Mouse (Mus musculus) cortical plate, adult 2 months (tissue): ENCODE data around the gene Pigx. TPM values are rescaled to one million over a fixed set of nuclear protein-coding genes. Genes with fewer than 3 reads are reported as not detected.
"Not testable (repeated sequence)": the region's sequence is repeated elsewhere in the genome, so short reads cannot be mapped to it uniquely, and the experiment has no call there.

Source experiments
- H3K27ac ChIP-seq: fragments of 200-500 bp; 2 replicates; pipeline ENCODE4 v1.5.1; 2012; ENCODE audit warnings: low read length, control low read depth, inconsistent platforms; ENCODE audit not compliant: insufficient read depth
- H3K4me1 ChIP-seq: fragments of 200-500 bp; 2 replicates; pipeline ENCODE4 v1.6.1; 2011; ENCODE audit warnings: low read length; ENCODE audit not compliant: control insufficient read depth, insufficient read depth
- H3K4me3 ChIP-seq: fragments of 200-500 bp; 2 replicates; pipeline ENCODE4 v1.5.1; 2011; ENCODE audit warnings: mild to moderate bottlenecking, low read length, control low read depth; ENCODE audit not compliant: insufficient read depth
- CTCF ChIP-seq: fragments of 200-500 bp; IDR thresholded peaks from 2 replicates; pipeline ENCODE4 v1.5.1; 2011; ENCODE audit warnings: mild to moderate bottlenecking, control low read depth, low read length; ENCODE audit not compliant: insufficient read depth; ENCODE audit errors: extremely low read depth
- POLR2A ChIP-seq: fragments of 200-500 bp; IDR thresholded peaks from 2 replicates; pipeline ENCODE4 v1.6.1; 2011; ENCODE audit warnings: mild to moderate bottlenecking, low read length, control low read depth; ENCODE audit not compliant: insufficient read depth; ENCODE audit errors: extremely low read depth
- polyA plus RNA-seq: library from polyadenylated mRNA; depleted of rRNA; stranded (reverse); fragments of >200 nt; gene quantifications from 2 replicates; pipeline ENCODE4 v1.2.3, GENCODE M21; 2012

The Pigx gene
- polyA plus RNA-seq, 1 experiment, result 32.6 TPM

DNA sequence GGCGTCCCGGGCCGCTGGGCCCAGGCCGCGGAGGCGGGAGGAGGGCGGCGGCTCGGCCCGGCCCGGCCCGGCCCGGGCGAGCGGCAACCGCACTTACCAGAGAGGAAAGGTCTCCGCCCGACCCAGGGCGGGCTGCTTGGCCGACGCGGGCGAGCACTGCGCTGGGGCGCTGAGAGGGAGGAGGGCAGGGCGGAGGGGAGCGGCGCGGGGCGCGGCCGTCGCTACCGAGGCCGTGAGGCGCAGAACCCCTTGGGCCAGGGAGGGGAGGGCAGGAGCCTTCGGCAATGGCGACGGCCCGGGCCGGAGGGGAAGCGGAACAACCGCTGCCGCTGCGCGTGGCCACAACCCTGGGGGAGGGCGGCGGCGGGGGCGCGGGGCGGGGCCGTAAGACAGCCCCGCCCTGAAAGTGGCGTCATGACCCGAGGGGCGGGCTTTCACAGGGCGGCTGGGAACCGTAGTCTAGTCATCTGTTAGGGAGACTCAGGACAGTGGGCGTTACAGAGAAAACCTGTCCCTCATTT lies 20.5 kb downstream of the Pigx start, which contains the start of gene Pak2:
Gene Pak2, minus strand, starts transcription at position 352 of the 521 bp plus-strand sequence.
- H3K27ac ChIP-seq, result peak within 1 kb of the TSS; percentile 95
- peaks cover 3% of the 10 kb centered on the region; the same call in 1 of the 2 replicates for H3K4me1 ChIP-seq
- peak within 1 kb of the TSS; percentile 94 for H3K4me3 ChIP-seq
- peak; percentile 44; the same call in 1 of the 2 replicates for TF ChIP-seq POLR2A
- no peak for TF ChIP-seq CTCF

DNA sequence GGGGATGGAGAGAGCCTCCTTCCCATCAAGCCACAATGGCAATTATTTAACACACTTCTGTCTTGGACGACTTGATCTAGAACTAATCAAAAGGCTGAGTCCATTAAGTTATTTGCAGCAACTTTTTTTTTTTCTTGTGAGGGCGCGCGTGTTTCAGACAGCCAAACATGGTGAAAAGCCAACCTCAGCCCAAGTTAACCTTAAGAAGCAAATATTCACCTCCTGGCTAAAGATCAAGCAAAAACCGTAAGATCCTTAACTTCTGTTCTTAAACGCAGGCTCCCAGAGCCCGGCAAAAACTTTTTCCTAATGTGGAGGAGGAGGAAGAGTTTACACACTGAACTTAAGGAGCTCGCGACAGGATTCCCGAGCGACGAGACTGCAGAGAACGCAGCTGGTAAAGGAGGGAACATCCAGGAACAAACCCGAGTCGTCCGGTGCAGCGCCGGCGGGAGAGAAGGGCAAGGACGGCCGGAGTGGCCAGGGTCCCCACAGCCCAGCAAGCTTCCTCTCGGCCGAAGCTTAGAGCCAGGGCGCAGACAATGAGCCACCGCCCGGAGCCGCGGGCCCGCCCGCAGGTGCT lies 21.0 kb downstream of the Pigx start:
- Histone ChIP-seq H3K4me1 (peaks cover 3% of the 10 kb centered on the region; the same call in 1 of the 2 replicates), H3K4me3 (peak overlapping the region; percentile 94), H3K27ac (peak overlapping the region; percentile 95; the same call in 1 of the 2 replicates)
- TF ChIP-seq CTCF, result no peak
- no peak for TF ChIP-seq POLR2A

DNA sequence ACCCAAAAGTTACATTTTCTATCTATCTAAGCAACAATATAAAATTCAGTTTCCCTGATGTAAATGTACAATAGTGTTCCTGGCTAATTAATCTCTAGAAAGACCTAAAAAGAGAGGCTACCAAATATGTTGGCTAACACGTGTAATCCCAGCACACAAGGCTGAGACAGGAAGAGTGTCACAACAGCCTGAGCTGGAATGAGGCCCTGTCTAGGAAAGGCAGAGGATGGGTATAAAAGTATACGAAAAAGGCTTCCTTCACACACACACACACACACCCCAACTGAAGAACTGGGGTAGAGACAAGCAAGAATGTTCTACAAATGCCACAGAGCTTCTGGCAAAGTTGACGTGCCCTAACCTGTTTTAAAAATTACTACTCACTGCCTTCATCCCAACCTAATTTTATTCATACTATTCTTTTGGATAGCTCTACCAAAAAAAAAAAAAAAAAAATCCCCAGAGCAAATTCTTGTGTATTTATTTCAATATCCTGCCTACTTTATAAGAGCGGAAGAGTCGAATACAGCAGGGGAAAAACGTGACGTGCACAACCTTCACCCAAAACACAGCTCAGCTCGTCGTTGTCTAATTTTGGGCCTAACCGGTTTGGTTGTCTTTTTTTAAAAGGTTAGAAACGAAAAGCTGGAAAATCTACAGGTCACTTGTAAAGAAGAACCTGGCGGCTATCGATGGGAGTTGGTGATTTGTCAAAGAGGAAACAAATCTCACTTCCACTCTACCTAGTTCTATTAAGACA lies 21.7 kb downstream of the Pigx start:
- Histone ChIP-seq H3K27ac (no peak overlapping the region), H3K4me3 (peak overlapping the region; percentile 94), H3K4me1 (peaks cover 3% of the 10 kb centered on the region; the same call in 1 of the 2 replicates)
- TF ChIP-seq POLR2A (no peak), CTCF (no peak)

DNA sequence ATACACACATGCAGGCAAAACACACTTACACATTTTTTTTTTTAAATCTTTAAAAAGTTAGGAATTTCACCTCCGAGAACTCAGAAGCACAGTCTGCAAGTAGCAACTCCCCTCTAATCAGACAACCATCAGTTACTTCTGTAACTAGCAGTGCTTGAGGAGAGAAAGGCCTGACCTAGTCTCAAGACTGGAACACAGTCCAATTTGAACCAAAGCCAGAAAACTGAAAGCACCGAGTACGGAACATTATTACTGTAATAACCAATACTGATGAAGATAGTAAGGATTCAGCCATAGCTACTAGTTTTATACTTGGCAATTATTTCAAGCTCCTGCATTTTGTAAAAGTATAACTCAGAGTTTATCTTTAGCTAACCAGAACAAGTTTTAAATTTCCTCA lies 23.1 kb downstream of the Pigx start:
- Histone ChIP-seq H3K27ac (no peak overlapping the region), H3K4me3 (no peak overlapping the region)
- no peak for TF ChIP-seq CTCF
- TF ChIP-seq POLR2A, result no peak

DNA sequence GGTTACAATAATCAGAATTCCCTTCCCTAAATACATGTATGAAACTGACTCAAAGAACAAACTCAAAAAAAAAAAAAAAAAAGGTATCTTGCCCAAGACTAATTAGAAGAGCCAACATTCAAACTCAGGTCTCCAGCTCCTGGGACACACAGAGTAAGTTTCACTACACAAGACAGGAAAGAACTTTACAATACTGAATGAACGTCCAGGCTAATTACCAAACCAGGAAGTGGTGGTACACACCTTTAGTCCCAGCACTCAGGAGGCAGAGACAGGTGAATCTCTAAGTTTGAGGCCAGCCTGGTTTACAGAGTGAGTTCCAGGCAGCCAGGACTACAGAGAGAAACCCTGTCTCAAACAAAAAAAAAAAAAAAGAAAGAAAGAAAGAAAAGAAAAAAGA lies 23.8 kb downstream of the Pigx start:
- no peak for TF ChIP-seq POLR2A
- TF ChIP-seq CTCF, result no peak
- no peak overlapping the region for H3K4me3 ChIP-seq

More for the DNA sequence above, 23.1 kb downstream of the Pigx start:
- H3K4me1 ChIP-seq, result peaks cover 3% of the 10 kb centered on the region; the same call in 1 of the 2 replicates

DNA sequence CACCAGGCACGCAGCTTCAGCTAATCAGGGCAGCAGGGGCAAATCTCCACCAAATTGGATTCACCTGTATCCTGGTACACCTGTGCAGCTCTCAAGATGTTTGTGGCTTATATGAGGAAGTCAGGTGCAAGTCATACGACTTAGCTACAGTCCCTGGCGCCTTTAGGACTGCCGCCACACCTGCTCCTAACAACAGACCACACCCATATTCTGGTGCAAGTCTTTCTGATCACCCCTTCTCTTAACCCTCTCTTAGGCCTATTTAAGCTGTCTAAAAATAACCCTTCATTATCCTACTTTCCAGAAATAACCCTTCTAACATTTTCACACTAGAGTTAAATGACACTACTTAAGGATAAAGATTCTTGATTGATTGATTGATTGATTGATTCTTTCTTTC lies 29.5 kb downstream of the Pigx start:
- H3K4me3 ChIP-seq, H3K4me1 ChIP-seq, H3K27ac ChIP-seq: not testable (repeated sequence)

More for the DNA sequence above, 23.8 kb downstream of the Pigx start:
- peaks cover 3% of the 10 kb centered on the region; the same call in 1 of the 2 replicates for H3K4me1 ChIP-seq
- H3K27ac ChIP-seq, result no peak overlapping the region

DNA sequence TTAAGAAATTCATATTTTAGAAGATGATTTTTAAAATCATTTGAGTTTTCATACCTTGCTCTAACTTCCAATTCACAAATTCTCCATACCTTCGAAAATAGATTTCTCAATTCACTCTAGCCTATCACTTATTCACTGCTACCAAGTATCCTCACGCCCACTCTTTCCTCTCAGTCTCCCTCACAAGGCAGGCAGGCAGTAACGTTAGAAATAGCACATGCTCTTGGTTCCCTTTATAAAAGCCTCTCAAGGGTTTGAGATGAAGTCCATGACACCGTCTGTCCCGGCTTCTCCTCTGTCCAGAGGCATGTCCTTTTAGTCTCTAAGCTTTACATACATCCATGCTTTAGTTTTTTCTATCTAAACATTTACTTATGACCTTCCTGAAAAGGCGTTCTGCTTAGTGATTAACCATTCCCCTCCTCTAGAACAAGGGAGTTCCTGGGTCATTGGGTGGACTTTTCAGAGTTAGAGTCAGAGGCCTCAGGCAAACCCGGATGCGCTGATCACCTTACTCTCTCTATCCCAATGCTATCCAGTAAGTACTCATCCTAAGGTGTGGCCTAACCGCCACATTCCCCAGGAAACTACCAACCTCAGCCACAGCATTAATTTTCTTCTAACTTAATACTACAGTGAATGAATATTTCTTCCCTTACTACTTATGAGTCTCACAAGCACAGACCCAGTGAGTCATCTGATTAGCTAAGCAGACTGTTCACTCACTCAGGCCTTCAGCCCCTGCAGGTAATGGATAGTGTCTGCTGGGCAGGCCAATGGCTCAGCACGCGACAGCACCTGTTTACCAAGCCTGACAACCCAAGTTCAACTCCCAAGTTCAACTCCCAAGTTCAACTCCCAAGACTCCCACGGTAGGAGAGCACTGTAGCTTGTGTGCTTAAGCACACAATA lies 30.9 kb downstream of the Pigx start:
- TF ChIP-seq CTCF (no peak), POLR2A (no peak)
- Histone ChIP-seq H3K4me1 (peaks cover 4% of the 10 kb centered on the region), H3K4me3 (no peak overlapping the region), H3K27ac (no peak overlapping the region)

DNA sequence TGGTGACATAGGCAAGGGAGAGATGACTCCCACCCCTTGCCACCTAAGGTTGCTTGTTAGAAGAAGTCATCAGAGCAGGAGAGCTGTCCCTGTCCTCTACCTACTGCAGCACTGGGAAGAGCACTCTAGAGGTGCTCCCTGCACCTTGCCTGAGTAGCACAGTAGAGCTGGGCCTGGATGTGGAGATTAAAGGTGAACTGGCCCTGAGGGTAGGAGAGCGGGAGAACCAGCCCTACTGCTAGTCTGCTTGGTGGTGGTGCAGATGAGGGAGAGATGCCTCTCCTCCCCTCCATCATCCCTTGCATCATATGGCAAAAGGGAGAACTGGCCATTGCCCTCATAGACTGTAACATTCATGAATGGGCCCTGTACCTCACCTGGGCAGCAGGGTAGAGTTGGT lies 32.6 kb downstream of the Pigx start:
- TF ChIP-seq POLR2A, result no peak
- TF ChIP-seq CTCF, result no peak
- H3K4me1 ChIP-seq, result peaks cover 4% of the 10 kb centered on the region
- H3K4me3 ChIP-seq, result no peak overlapping the region

DNA sequence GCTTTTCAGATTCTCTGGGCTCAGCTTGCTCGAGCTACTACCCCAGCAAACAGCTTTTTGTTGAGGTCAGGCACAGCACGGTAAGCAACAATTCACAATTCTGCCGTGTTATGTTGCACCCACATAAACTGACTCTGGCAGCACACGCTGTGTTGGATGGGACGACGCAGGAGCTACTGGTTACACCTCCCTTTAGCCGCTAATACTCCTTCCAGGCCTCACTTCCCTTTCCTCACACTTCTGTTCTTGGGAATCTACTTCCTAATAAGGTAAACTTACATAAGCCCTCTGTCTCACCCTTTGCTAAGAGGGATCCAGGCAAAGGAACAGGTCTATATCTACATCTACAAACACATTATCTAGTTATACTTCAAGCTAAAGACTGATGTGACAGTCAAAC lies 35.6 kb downstream of the Pigx start:
- Histone ChIP-seq H3K27ac (no peak overlapping the region), H3K4me3 (no peak overlapping the region), H3K4me1 (peaks cover 6% of the 10 kb centered on the region)
- TF ChIP-seq POLR2A (no peak), CTCF (no peak)

More for the DNA sequence above, 32.6 kb downstream of the Pigx start:
- H3K27ac ChIP-seq, result no peak overlapping the region
